Mouse (Mus musculus) CD4-positive, CD25-positive, alpha-beta regulatory T cell, adult 2 months (primary cell): ENCODE measurements around the gene Npl.

Source experiments
- DNase-seq: peaks from one replicate; pipeline ENCODE4 v3.0.0-alpha.2; 2012; ENCODE audit warnings: low read depth, low spot score

The Npl gene

DNA sequence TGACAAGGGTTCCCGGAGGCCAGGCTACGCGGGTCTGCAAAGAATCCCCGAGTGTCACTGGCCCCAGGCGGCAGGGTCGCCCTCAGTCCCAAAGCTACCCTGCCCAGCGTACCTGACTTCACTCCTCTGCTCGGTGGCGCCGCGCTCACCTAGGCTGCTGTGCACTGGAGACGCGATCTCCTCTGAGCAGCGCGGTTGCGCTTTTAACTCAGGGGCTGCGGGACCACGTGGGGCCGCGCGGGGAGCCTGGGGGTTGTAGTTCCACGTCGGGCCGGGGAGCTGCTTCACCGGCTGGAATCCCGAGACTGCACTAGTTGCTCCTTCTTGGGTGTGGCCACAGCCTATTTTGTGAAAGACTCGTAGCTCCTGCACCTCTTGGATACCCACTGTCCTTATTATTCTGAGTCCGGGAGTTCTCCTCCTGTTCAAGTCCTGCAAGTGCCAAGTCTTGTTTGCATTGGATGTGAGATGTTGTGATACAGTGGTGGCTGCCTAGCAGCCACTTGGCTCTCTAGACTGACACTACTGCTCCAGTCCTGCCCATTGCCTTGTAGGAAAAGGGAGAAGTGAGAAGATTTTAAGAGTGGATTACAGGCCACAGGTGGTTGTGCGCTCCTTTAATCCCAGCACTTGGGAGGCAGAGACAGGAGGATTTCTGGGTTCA lies at the start of gene Npl:
Gene Npl (minus strand): TSS at position 510 of the 664 bp plus-strand sequence.
- DNase-seq: peak; percentile 61

DNA sequence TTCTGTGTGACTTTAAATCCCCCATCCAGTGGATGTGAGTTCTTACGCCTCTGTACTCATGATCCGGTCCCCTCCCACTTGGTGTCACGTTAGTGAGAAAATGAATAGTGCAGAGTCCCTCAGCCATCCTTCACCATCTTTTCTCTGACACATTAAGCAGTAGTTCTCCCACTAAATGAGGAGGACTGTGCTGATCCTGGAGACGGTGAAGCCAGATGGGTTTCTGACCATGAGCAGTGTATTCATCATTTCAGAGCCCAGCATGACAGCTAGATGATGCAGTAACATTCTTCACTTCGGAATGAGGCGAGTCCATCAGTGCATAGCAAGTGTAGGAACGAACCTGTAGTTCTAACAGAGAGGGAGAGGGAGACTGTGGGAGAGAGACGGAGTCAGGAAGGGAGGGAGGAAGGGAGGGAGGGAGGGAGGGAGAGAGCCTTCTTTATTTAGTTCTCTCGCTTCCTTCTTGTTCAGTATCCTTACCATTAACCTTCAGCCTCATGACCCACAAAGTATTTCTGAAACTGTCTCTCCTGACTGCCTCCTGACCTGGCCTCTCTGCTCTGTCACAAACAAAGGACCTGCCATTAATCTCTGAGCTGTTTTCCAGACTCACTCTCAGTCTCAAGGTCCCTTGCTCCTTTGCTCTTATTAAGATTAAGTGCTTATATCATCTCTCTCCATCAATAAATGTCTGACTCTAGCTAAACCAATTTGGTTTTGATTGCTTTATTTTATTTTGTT lies 49.6 kb upstream of the Npl start:
- no peak for DNase-seq

- no peak for DNase-seq
Observed at GRCm38 (mm10) chr1:153598773-153599172, 48.9 kb upstream of the Npl start.

- no peak for DNase-seq
Observed at GRCm38 (mm10) chr1:153593678-153594077, 43.8 kb upstream of the Npl start.

GRCm38 (mm10) chr1:153590176-153590734 lies 40.4 kb upstream of the Npl start:
- DNase-seq: no peak

GRCm38 (mm10) chr1:153587956-153588355 lies 38.1 kb upstream of the Npl start:
- DNase-seq: no peak

GRCm38 (mm10) chr1:153586826-153587225 lies 37.0 kb upstream of the Npl start:
- DNase-seq: no peak

GRCm38 (mm10) chr1:153585752-153586151 lies 35.9 kb upstream of the Npl start:
- no peak for DNase-seq

- peak; percentile 20 for DNase-seq
Observed at GRCm38 (mm10) chr1:153583189-153583588, 33.3 kb upstream of the Npl start.

DNA sequence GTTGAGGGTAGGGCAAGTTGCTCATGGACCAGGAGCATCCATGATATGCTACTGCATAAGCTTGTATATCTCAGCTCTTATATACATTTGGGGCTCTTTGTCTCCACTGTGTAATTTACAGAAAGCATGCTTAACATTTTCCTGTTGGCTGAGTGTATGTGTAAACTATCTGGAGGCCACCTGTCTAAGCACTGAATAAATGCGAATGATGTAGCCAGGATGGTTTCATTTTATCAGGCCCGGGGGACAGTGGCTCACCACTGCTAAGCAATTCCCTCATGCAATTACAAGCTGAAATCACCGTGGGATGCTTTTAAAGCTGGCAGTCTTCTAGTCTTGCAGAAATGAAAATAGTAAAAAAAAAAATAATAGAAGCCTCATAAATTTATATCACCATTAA lies 24.9 kb upstream of the Npl start:
- no peak for DNase-seq

GRCm38 (mm10) chr1:153572271-153573043 lies 22.6 kb upstream of the Npl start:
- no peak for DNase-seq

DNA sequence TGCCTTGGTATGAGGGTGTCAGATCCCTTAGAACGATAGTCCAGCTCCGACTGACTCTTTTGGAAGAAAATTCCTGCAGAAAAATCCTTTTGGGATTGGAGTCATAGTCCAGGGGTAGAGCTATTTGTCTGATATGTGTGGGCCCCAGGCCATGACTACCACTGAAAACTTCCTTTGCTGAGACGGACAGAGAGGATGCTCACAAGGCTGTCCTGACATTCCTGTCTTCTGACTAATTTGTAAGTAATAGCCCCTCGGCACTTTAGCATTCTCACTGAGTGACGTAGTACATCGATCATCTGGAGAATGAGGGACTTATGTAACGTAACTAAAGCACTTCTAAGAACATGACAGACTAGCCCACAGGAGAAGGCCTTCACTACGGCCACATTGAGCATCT lies 15.9 kb upstream of the Npl start:
- DNase-seq: no peak

GRCm38 (mm10) chr1:153564701-153565100 lies 14.9 kb upstream of the Npl start:
- DNase-seq: no peak

DNA sequence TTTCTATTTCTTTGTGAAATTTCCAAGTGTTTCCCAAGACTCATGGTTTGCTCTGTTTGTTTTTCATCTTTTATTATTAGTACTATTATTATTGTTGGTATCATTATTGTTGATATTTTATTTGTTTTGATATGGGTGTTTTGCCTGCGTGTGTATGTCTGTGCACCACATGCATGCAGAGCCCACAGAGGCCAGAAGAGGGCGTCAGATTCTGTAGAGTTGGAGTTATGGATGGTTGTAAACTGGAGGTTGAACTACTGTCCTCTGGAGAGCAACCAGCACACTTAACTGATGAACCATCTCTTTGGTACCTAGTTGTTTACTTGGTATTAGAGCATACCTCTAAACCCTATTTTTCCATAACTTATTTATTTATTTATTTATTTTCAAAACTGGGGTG lies 13.8 kb upstream of the Npl start:
- DNase-seq: peak; percentile 26

DNA sequence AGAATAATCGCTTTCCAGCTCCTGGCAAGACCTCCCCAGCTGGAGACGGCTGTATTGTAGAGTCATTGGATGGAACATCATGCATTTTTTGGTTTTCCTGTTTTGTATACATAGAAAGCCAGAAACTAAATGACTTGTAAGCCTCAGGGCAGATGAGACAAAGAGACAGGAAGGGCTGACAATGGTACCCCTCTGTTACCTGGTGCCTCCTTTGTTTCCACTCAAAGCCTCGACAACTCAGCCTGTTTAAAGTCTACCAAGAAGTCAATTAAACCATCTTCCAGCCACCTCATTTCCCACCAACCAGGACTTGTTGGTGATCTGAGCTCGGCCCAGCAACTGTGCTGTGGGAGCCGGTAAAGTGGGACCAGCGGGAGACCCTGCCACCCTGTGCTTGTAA lies 11.0 kb upstream of the Npl start:
- no peak for DNase-seq

- DNase-seq: no peak
Observed at GRCm38 (mm10) chr1:153559701-153560100, 9.9 kb upstream of the Npl start.

DNA sequence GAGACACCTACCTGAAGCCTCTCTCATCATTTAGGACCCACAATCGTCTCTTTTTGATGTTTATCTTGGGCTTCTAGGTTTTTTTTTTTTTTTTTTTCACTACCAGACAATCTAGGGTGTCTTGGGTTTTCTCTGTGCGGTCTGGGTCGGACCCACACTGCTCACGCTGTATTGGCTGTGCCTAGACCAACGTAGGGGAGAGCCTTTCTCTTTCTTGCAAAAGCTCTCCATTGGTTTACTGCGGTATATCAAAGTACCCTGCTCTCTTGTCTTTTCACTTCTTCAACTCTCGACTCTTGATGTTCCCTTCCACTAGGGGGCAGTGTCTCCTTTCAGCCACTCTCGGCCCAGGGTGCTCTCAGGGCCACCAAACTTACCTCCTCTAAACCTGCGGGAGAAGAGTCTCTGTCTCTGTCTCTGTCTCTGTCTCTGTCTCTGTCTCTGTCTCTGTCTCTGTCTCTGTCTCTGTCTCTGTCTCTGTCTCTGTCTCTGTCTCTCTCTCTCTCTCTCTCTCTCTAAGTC lies 9.3 kb upstream of the Npl start:
- peak; percentile 91 for DNase-seq

GRCm38 (mm10) chr1:153556896-153557295 lies 7.1 kb upstream of the Npl start:
- DNase-seq: peak; percentile 72

- DNase-seq: no peak
Observed at GRCm38 (mm10) chr1:153556202-153556601, 6.4 kb upstream of the Npl start.

DNA sequence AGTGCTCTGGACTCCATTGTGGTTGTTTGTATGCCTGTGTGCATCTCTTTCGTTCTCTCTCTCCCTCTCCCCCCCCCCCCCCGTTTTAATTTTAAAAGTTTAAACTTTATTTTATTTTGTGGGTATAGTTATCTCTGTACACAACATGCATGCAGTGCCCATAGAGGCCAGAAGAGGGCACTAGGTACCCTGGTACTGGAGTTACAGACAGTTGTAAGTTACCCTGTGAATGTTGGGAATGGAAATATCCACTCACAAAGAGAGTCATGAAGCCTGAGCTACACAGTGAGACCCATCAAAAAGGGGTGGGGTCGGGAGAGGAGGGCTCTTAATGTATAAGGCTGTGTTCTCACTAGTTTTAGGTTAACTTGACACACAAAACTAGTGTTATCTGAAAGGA lies 969 bp upstream of the Npl start:
- DNase-seq: peak; percentile 80

DNA sequence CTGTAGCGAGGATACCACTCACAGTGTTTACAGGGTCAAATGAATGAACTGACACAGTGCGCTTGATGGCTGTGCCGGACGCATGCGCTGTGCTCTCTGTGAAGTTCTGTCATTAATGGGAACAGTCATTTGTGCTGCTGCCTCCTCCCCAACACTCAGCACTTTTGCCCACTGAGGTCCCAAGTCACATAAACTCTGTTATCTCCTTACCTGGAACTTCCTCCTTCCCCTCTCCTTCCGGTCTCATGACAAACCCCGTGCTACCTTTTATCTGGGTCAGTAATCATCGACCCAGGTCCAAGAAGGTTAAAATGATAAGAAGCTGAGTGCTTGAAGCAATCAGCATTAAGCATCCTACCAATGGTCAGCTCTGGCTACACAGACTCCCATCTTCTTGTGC lies 2.3 kb downstream of the Npl start:
- DNase-seq: no peak

DNA sequence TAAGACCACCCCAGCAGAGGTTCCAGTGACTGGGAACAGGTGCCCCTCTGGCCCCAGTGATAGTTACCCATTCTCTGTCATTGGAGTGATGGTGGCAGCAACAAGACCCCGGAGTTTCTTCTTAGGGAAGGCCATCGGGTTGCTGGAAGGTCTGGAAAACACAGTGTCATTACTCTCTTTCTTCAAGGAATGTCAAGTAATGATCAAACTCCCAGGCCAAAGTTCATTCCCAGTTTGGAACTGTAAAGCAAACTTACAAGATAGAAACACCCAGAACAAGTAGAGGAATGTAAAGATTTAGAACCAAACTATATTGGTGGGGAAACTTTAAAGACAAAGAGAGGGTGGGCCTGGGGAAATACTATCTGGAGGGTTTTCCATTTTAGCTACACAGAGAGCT lies 4.6 kb downstream of the Npl start:
- no peak for DNase-seq
